Mouse (Mus musculus) cortical plate, adult 2 months (tissue): ENCODE results near the gene Pik3r5.

Source experiments
- CTCF ChIP-seq: fragments of 200-500 bp; IDR thresholded peaks from 2 replicates; pipeline ENCODE4 v1.5.1; 2011; ENCODE audit warnings: mild to moderate bottlenecking, control low read depth, low read length; ENCODE audit not compliant: insufficient read depth; ENCODE audit errors: extremely low read depth
- POLR2A ChIP-seq: fragments of 200-500 bp; IDR thresholded peaks from 2 replicates; pipeline ENCODE4 v1.6.1; 2011; ENCODE audit warnings: mild to moderate bottlenecking, low read length, control low read depth; ENCODE audit not compliant: insufficient read depth; ENCODE audit errors: extremely low read depth

GRCm38 (mm10) chr11:68430662-68431061 is 1.3 kb upstream of the Pik3r5 start:
- no peak for TF ChIP-seq CTCF
- no peak for TF ChIP-seq POLR2A
